Mouse (Mus musculus): Measurements from ENCODE around the gene Msh3. TPM values are rescaled to one million over a fixed set of nuclear protein-coding genes. Genes with fewer than 3 reads are reported as not detected.

The Msh3 gene
- polyA plus RNA-seq, 1 experiment from 2014 or later, result 20.9 TPM

Other genes with a start within 250 kb of the Msh3 start
- 0.68 and 0.87 TPM in 2 replicates for gene Rasgrf2, start 223.3 kb downstream of the Msh3 start, polyA plus RNA-seq (2014; fragmentation: Nextera tagmentation; extraction: Ambion mirVana)
- gene Gm20379, start 49.0 kb downstream of the Msh3 start, polyA plus RNA-seq (2014; fragmentation: Nextera tagmentation; extraction: Ambion mirVana), result 0.31 and 0.82 TPM in 2 replicates
- 15.1 and 15.2 TPM in 2 replicates for gene Dhfr, start 277 bp downstream of the Msh3 start, polyA plus RNA-seq (2014; fragmentation: Nextera tagmentation; extraction: Ambion mirVana)
- gene Ankrd34b, start 70.9 kb upstream of the Msh3 start, polyA plus RNA-seq (2014; fragmentation: Nextera tagmentation; extraction: Ambion mirVana), result 0.06 TPM in 1 of 2 replicates, not detected in the other
- 0.32 TPM in 1 of 2 replicates, not detected in the other for gene Fam151b, start 129.0 kb upstream of the Msh3 start, polyA plus RNA-seq (2014; fragmentation: Nextera tagmentation; extraction: Ambion mirVana)
- 11.1 and 13.7 TPM in 2 replicates for gene Zfyve16, start 175.9 kb upstream of the Msh3 start, polyA plus RNA-seq (2014; fragmentation: Nextera tagmentation; extraction: Ambion mirVana)
- not detected in 2 replicates for gene Spz1, start 221.2 kb upstream of the Msh3 start, polyA plus RNA-seq (2014; fragmentation: Nextera tagmentation; extraction: Ambion mirVana)